Mouse (Mus musculus): ENCODE results near the gene Ppm1l. TPM values are rescaled to one million over a fixed set of nuclear protein-coding genes. Genes with fewer than 3 reads are reported as not detected.

The Ppm1l gene
- polyA plus RNA-seq, 1 experiment, result 1.4 TPM

GRCm38 (mm10) chr3:69485756-69486155 lies 169.1 kb downstream of the Ppm1l start:
- Histone ChIP-seq H3K36me3 (ENCODE audit: control insufficient read depth, insufficient read depth, low read length) (no peaks in the 10 kb centered on the region), H3K27me3 (ENCODE audit: control insufficient read depth, insufficient read depth, low read length) (no peaks in the 10 kb centered on the region), H3K27ac (ENCODE audit: insufficient read depth, low read length) (no peak overlapping the region), H3K4me1 (ENCODE audit: control insufficient read depth, insufficient read depth, insufficient read length) (no peaks in the 10 kb centered on the region), H3K4me3 (ENCODE audit: extremely low read depth, insufficient read depth, insufficient read length) (no peak overlapping the region)
- no peak for DNase-seq (ENCODE audit: low read depth in 1 of 2, low spot score in 2 of 2)
- 71% methylated on average over 2 of the region's 2 CpGs for WGBS
- TF ChIP-seq CTCF (IDR thresholded peaks at IDR 0.05; ENCODE audit: extremely low read depth, insufficient read depth, insufficient read length, insufficient replicate concordance) (no peak), POLR2A (IDR thresholded peaks at IDR 0.05; ENCODE audit: low read depth, low read length) (no peak)

- WGBS, result 90% methylated on average over 6 of the region's 6 CpGs
- H3K36me3 ChIP-seq (ENCODE audit: control insufficient read depth, insufficient read depth, low read length), result no peaks in the 10 kb centered on the region
- DNase-seq (ENCODE audit: low read depth in 1 of 2, low spot score in 2 of 2), result no peak
- no peaks in the 10 kb centered on the region for H3K27me3 ChIP-seq (ENCODE audit: control insufficient read depth, insufficient read depth, low read length)
- H3K4me1 ChIP-seq (ENCODE audit: control insufficient read depth, insufficient read depth, insufficient read length), result no peaks in the 10 kb centered on the region
- H3K27ac ChIP-seq (ENCODE audit: insufficient read depth, low read length), result no peak overlapping the region
- TF ChIP-seq CTCF (IDR thresholded peaks at IDR 0.05; ENCODE audit: extremely low read depth, insufficient read depth, insufficient read length, insufficient replicate concordance), result no peak
- TF ChIP-seq POLR2A (IDR thresholded peaks at IDR 0.05; ENCODE audit: low read depth, low read length), result no peak
- no peak overlapping the region for H3K4me3 ChIP-seq (ENCODE audit: extremely low read depth, insufficient read depth, insufficient read length)
Measured at GRCm38 (mm10) chr3:69487471-69487870, 170.8 kb downstream of the Ppm1l start.

GRCm38 (mm10) chr3:69489669-69490068 lies 173.0 kb downstream of the Ppm1l start:
- Histone ChIP-seq H3K4me1 (ENCODE audit: control insufficient read depth, insufficient read depth, insufficient read length) (no peaks in the 10 kb centered on the region), H3K27me3 (ENCODE audit: control insufficient read depth, insufficient read depth, low read length) (no peaks in the 10 kb centered on the region), H3K27ac (ENCODE audit: insufficient read depth, low read length) (no peak overlapping the region), H3K4me3 (ENCODE audit: extremely low read depth, insufficient read depth, insufficient read length) (no peak overlapping the region), H3K36me3 (ENCODE audit: control insufficient read depth, insufficient read depth, low read length) (no peaks in the 10 kb centered on the region)
- WGBS, result 34% methylated on average over 3 of the region's 3 CpGs
- DNase-seq (ENCODE audit: low read depth in 1 of 2, low spot score in 2 of 2), result no peak
- no peak for TF ChIP-seq CTCF (IDR thresholded peaks at IDR 0.05; ENCODE audit: extremely low read depth, insufficient read depth, insufficient read length, insufficient replicate concordance)
- no peak for TF ChIP-seq POLR2A (IDR thresholded peaks at IDR 0.05; ENCODE audit: low read depth, low read length)

- H3K36me3 ChIP-seq (ENCODE audit: control insufficient read depth, insufficient read depth, low read length), result no peaks in the 10 kb centered on the region
- H3K4me1 ChIP-seq (ENCODE audit: control insufficient read depth, insufficient read depth, insufficient read length), result no peaks in the 10 kb centered on the region
- no peak overlapping the region for H3K4me3 ChIP-seq (ENCODE audit: extremely low read depth, insufficient read depth, insufficient read length)
- H3K27me3 ChIP-seq (ENCODE audit: control insufficient read depth, insufficient read depth, low read length), result no peaks in the 10 kb centered on the region
- WGBS, result 92% methylated on average over 6 of the region's 6 CpGs
- DNase-seq (ENCODE audit: low read depth in 1 of 2, low spot score in 2 of 2), result no peak
- no peak overlapping the region for H3K27ac ChIP-seq (ENCODE audit: insufficient read depth, low read length)
- TF ChIP-seq POLR2A (IDR thresholded peaks at IDR 0.05; ENCODE audit: low read depth, low read length) (no peak), CTCF (IDR thresholded peaks at IDR 0.05; ENCODE audit: extremely low read depth, insufficient read depth, insufficient read length, insufficient replicate concordance) (no peak)
Measured at GRCm38 (mm10) chr3:69490981-69491681, 174.5 kb downstream of the Ppm1l start.

- no peak for TF ChIP-seq CTCF (IDR thresholded peaks at IDR 0.05; ENCODE audit: extremely low read depth, insufficient read depth, insufficient read length, insufficient replicate concordance)
- no peak for TF ChIP-seq POLR2A (IDR thresholded peaks at IDR 0.05; ENCODE audit: low read depth, low read length)
- Histone ChIP-seq H3K36me3 (ENCODE audit: control insufficient read depth, insufficient read depth, low read length) (no peaks in the 10 kb centered on the region), H3K27me3 (ENCODE audit: control insufficient read depth, insufficient read depth, low read length) (no peaks in the 10 kb centered on the region), H3K4me1 (ENCODE audit: control insufficient read depth, insufficient read depth, insufficient read length) (no peaks in the 10 kb centered on the region), H3K27ac (ENCODE audit: insufficient read depth, low read length) (no peak overlapping the region), H3K4me3 (ENCODE audit: extremely low read depth, insufficient read depth, insufficient read length) (no peak overlapping the region)
- DNase-seq (ENCODE audit: low read depth in 1 of 2, low spot score in 2 of 2), result no peak
- WGBS, result 86% methylated on average over 4 of the region's 4 CpGs
Measured at GRCm38 (mm10) chr3:69494233-69495010, 177.8 kb downstream of the Ppm1l start.

GRCm38 (mm10) chr3:69497178-69497577 lies 180.5 kb downstream of the Ppm1l start:
- no peak overlapping the region for H3K4me3 ChIP-seq (ENCODE audit: extremely low read depth, insufficient read depth, insufficient read length)
- no peaks in the 10 kb centered on the region for H3K36me3 ChIP-seq (ENCODE audit: control insufficient read depth, insufficient read depth, low read length)
- H3K4me1 ChIP-seq (ENCODE audit: control insufficient read depth, insufficient read depth, insufficient read length), result no peaks in the 10 kb centered on the region
- no peak overlapping the region for H3K27ac ChIP-seq (ENCODE audit: insufficient read depth, low read length)
- WGBS, result 90% methylated on average over 3 of the region's 3 CpGs
- TF ChIP-seq POLR2A (IDR thresholded peaks at IDR 0.05; ENCODE audit: low read depth, low read length) (no peak), CTCF (IDR thresholded peaks at IDR 0.05; ENCODE audit: extremely low read depth, insufficient read depth, insufficient read length, insufficient replicate concordance) (no peak)
- no peaks in the 10 kb centered on the region for H3K27me3 ChIP-seq (ENCODE audit: control insufficient read depth, insufficient read depth, low read length)
- no peak for DNase-seq (ENCODE audit: low read depth in 1 of 2, low spot score in 2 of 2)

GRCm38 (mm10) chr3:69502009-69502408 lies 185.3 kb downstream of the Ppm1l start:
- Histone ChIP-seq H3K27ac (ENCODE audit: insufficient read depth, low read length) (no peak overlapping the region), H3K36me3 (ENCODE audit: control insufficient read depth, insufficient read depth, low read length) (no peaks in the 10 kb centered on the region), H3K27me3 (ENCODE audit: control insufficient read depth, insufficient read depth, low read length) (no peaks in the 10 kb centered on the region), H3K4me1 (ENCODE audit: control insufficient read depth, insufficient read depth, insufficient read length) (no peaks in the 10 kb centered on the region), H3K4me3 (ENCODE audit: extremely low read depth, insufficient read depth, insufficient read length) (no peak overlapping the region)
- WGBS, result 88% methylated on average over 6 of the region's 6 CpGs
- no peak for TF ChIP-seq POLR2A (IDR thresholded peaks at IDR 0.05; ENCODE audit: low read depth, low read length)
- TF ChIP-seq CTCF (IDR thresholded peaks at IDR 0.05; ENCODE audit: extremely low read depth, insufficient read depth, insufficient read length, insufficient replicate concordance), result no peak
- no peak for DNase-seq (ENCODE audit: low read depth in 1 of 2, low spot score in 2 of 2)

Data from spleen, adult 2 months (tissue).